Mouse (Mus musculus): ENCODE results near the gene Fam76a. TPM values are rescaled to one million over a fixed set of nuclear protein-coding genes. Genes with fewer than 3 reads are reported as not detected.

The Fam76a gene
- polyA plus RNA-seq, 2 experiments, result 19.0 to 57.1 TPM

DNA sequence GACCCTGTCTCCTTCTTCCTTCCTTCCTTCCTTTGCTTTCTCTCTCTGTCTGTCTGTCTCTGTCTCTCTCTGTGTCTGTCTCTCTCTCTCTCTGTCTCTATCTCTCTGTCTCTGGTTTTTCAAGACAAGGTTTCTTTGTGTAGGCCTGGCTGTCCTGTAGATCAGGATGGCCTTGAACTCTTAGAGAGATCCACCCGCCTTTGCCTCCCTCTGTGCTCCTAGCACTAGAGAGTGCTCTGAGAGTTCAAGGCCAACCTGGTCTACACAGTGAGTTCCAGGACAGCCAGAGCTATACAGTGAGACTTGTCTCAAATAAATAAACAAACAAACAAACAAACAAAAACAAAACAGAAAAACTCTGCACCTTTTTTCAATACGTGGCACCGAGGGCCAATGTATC is 41.7 kb upstream of the Fam76a start:
- H3K27me3 ChIP-seq (ENCODE audit: control insufficient read depth, insufficient read depth, low read length), result no peaks in the 10 kb centered on the region
- DNase-seq (ENCODE audit: low spot score) (no peak), ATAC-seq (ENCODE audit: low FRiP score, low read depth) (no peak)
- 53% methylated on average over 3 of the region's 3 CpGs for WGBS
- peaks cover 11% of the 10 kb centered on the region for H3K4me1 ChIP-seq (ENCODE audit: control insufficient read depth, insufficient read depth, low read length)
- no peak overlapping the region for H3K4me3 ChIP-seq (replicated peaks; ENCODE audit: low read length)
- TF ChIP-seq POLR2A (IDR thresholded peaks at IDR 0.05; ENCODE audit: borderline replicate concordance, extremely low read depth, insufficient read depth, insufficient read length), result no peak
- no peak overlapping the region for H3K27ac ChIP-seq (replicated peaks; ENCODE audit: low read depth, low read length)
- H3K4me2 ChIP-seq (replicated peaks; ENCODE audit: low read depth, low read length, severe bottlenecking), result no peak overlapping the region
- H3K9ac ChIP-seq (ENCODE audit: low read depth, low read length, severe bottlenecking), result no peak overlapping the region
- no peaks in the 10 kb centered on the region for H3K36me3 ChIP-seq (ENCODE audit: control insufficient read depth, insufficient read depth, low read length)
- no peaks in the 10 kb centered on the region for H3K9me3 ChIP-seq (ENCODE audit: control insufficient read depth, low read length)

GRCm38 (mm10) chr4:132963436-132963835 is 41.1 kb upstream of the Fam76a start:
- Histone ChIP-seq H3K4me2 (replicated peaks; ENCODE audit: low read depth, low read length, severe bottlenecking) (no peak overlapping the region), H3K4me1 (ENCODE audit: control insufficient read depth, insufficient read depth, low read length) (peaks cover 17% of the 10 kb centered on the region), H3K4me3 (replicated peaks; ENCODE audit: low read length) (no peak overlapping the region), H3K9ac (ENCODE audit: low read depth, low read length, severe bottlenecking) (no peak overlapping the region), H3K27me3 (ENCODE audit: control insufficient read depth, insufficient read depth, low read length) (no peaks in the 10 kb centered on the region), H3K9me3 (ENCODE audit: control insufficient read depth, low read length) (no peaks in the 10 kb centered on the region), H3K36me3 (ENCODE audit: control insufficient read depth, insufficient read depth, low read length) (no peaks in the 10 kb centered on the region), H3K27ac (replicated peaks; ENCODE audit: low read depth, low read length) (no peak overlapping the region)
- 12% methylated on average over 2 of the region's 2 CpGs for WGBS
- DNase-seq (ENCODE audit: low spot score) (no peak), ATAC-seq (ENCODE audit: low FRiP score, low read depth) (no peak)
- TF ChIP-seq POLR2A (IDR thresholded peaks at IDR 0.05; ENCODE audit: borderline replicate concordance, extremely low read depth, insufficient read depth, insufficient read length), result no peak

DNA sequence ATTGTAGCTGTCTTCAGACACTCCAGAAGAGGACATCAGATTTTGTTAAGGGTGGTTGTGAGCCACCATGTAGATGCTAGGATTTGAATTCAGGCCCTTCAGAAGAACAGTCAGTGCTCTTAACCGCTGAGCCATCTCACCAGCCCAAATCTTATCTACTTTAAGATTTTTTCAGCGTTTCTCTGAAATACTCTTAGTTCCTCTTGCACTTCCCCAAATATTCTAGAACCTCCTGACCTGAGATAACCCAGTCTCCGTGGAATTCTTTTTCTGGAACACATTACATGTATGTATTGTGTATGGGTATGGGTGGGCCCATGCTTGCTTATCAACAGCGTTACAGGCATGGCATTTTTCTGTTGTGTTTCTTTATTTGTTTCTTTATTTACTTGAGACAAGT is 40.3 kb upstream of the Fam76a start:
- Histone ChIP-seq H3K4me2 (replicated peaks; ENCODE audit: low read depth, low read length, severe bottlenecking) (no peak overlapping the region), H3K4me3 (replicated peaks; ENCODE audit: low read length) (no peak overlapping the region), H3K36me3 (ENCODE audit: control insufficient read depth, insufficient read depth, low read length) (no peaks in the 10 kb centered on the region), H3K9me3 (ENCODE audit: control insufficient read depth, low read length) (no peaks in the 10 kb centered on the region), H3K4me1 (ENCODE audit: control insufficient read depth, insufficient read depth, low read length) (peaks cover 19% of the 10 kb centered on the region), H3K27me3 (ENCODE audit: control insufficient read depth, insufficient read depth, low read length) (no peaks in the 10 kb centered on the region), H3K27ac (replicated peaks; ENCODE audit: low read depth, low read length) (no peak overlapping the region), H3K9ac (ENCODE audit: low read depth, low read length, severe bottlenecking) (no peak overlapping the region)
- no peak for TF ChIP-seq POLR2A (IDR thresholded peaks at IDR 0.05; ENCODE audit: borderline replicate concordance, extremely low read depth, insufficient read depth, insufficient read length)
- DNase-seq (ENCODE audit: low spot score), result no peak
- 89% methylated on average over 4 of the region's 4 CpGs for WGBS
- ATAC-seq (ENCODE audit: low FRiP score, low read depth), result no peak

- Histone ChIP-seq H3K9ac (ENCODE audit: low read depth, low read length, severe bottlenecking) (no peak overlapping the region), H3K4me3 (replicated peaks; ENCODE audit: low read length) (no peak overlapping the region), H3K9me3 (ENCODE audit: control insufficient read depth, low read length) (no peaks in the 10 kb centered on the region), H3K4me2 (replicated peaks; ENCODE audit: low read depth, low read length, severe bottlenecking) (no peak overlapping the region), H3K27ac (replicated peaks; ENCODE audit: low read depth, low read length) (no peak overlapping the region), H3K4me1 (ENCODE audit: control insufficient read depth, insufficient read depth, low read length) (peaks cover 19% of the 10 kb centered on the region), H3K36me3 (ENCODE audit: control insufficient read depth, insufficient read depth, low read length) (no peaks in the 10 kb centered on the region), H3K27me3 (ENCODE audit: control insufficient read depth, insufficient read depth, low read length) (no peaks in the 10 kb centered on the region)
- TF ChIP-seq POLR2A (IDR thresholded peaks at IDR 0.05; ENCODE audit: borderline replicate concordance, extremely low read depth, insufficient read depth, insufficient read length), result no peak
- ATAC-seq (ENCODE audit: low FRiP score, low read depth), result no peak
- WGBS, result 76% methylated on average over 5 of the region's 5 CpGs
- no peak for DNase-seq (ENCODE audit: low spot score)
These were observed 39.5 kb upstream of the Fam76a start for GRCm38 (mm10) chr4:132961866-132962265.

DNA sequence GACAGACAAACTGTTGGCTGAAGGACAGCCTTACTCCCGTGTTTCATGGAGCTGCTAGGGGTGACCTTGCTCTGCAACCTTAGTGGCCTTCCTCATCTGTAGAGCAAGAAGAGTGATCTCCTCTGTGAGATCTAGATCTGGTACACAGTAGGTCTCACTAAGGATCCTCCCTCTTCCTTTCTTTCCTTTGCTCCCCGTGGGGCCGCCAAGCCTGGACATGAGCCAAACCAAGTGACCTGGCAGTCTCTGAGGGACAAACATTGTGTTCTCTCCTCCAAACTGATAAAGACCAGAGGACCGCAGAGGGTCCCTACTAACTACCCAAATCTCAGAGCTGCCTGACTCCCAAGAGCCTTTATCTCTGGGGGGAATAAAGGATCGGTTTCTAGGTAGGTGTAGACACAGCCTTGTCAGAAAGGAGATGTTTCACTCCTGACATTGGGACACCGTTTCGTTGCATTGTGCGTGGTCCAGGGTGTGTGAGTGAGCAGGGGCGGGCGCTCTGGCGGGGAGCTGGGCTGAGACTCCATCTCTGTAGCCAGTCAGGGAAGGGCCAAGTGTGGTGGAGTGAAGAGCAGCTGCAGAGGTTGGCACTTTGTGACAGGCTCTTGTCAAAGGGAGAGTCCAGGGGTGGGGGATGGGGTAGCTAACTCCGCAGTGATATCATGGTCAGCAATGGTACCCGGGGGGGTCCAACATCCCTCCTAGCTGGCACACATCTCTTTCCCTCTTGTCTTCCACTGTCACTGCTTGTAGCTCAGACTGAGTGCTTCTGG is 38.7 kb upstream of the Fam76a start:
- H3K4me2 ChIP-seq (replicated peaks; ENCODE audit: low read depth, low read length, severe bottlenecking), result no peak overlapping the region
- no peaks in the 10 kb centered on the region for H3K36me3 ChIP-seq (ENCODE audit: control insufficient read depth, insufficient read depth, low read length)
- no peak overlapping the region for H3K27ac ChIP-seq (replicated peaks; ENCODE audit: low read depth, low read length)
- H3K9me3 ChIP-seq (ENCODE audit: control insufficient read depth, low read length), result no peaks in the 10 kb centered on the region
- no peak overlapping the region for H3K9ac ChIP-seq (ENCODE audit: low read depth, low read length, severe bottlenecking)
- TF ChIP-seq POLR2A (IDR thresholded peaks at IDR 0.05; ENCODE audit: borderline replicate concordance, extremely low read depth, insufficient read depth, insufficient read length), result no peak
- ATAC-seq (ENCODE audit: low FRiP score, low read depth) (no peak), DNase-seq (ENCODE audit: low spot score) (no peak)
- no peak overlapping the region for H3K4me3 ChIP-seq (replicated peaks; ENCODE audit: low read length)
- H3K4me1 ChIP-seq (ENCODE audit: control insufficient read depth, insufficient read depth, low read length), result peaks cover 19% of the 10 kb centered on the region
- 71% methylated on average over 13 of the region's 13 CpGs for WGBS
- no peaks in the 10 kb centered on the region for H3K27me3 ChIP-seq (ENCODE audit: control insufficient read depth, insufficient read depth, low read length)
